Mouse (Mus musculus): ENCODE data around the gene Odf4.

Odf4 gene

GRCm38 (mm10) chr11:68902823-68903222 lies 24.1 kb downstream of the Odf4 start:
- no peak for DNase-seq (ENCODE audit: low spot score in 2 of 2)

- no peak for DNase-seq (ENCODE audit: low spot score in 2 of 2)
These were observed 24.5 kb downstream of the Odf4 start for GRCm38 (mm10) chr11:68902367-68902766.

- no peak for DNase-seq (ENCODE audit: low spot score in 2 of 2)
These were observed 24.9 kb downstream of the Odf4 start for GRCm38 (mm10) chr11:68902047-68902364.

- peak; percentile 98 for DNase-seq (ENCODE audit: low spot score in 2 of 2)
These were observed 25.4 kb downstream of the Odf4 start, which contains the start of gene Rpl26 for GRCm38 (mm10) chr11:68901351-68902046. TSS of gene Rpl26 (plus strand) at chr11:68901583.

GRCm38 (mm10) chr11:68900519-68901350 lies 26.1 kb downstream of the Odf4 start:
- DNase-seq (ENCODE audit: low spot score in 2 of 2), result no peak

GRCm38 (mm10) chr11:68899815-68900214 lies 27.1 kb downstream of the Odf4 start:
- DNase-seq (ENCODE audit: low spot score in 2 of 2), result no peak

GRCm38 (mm10) chr11:68898790-68899189 lies 28.1 kb downstream of the Odf4 start:
- DNase-seq (ENCODE audit: low spot score in 2 of 2), result no peak

GRCm38 (mm10) chr11:68897838-68898237 lies 29.0 kb downstream of the Odf4 start:
- DNase-seq (ENCODE audit: low spot score in 2 of 2), result no peak

- peak in 1 of 2 experiments; percentile 22 for DNase-seq (ENCODE audit: low spot score in 2 of 2)
These were observed 29.8 kb downstream of the Odf4 start for GRCm38 (mm10) chr11:68897120-68897519.

GRCm38 (mm10) chr11:68896247-68896646 lies 30.6 kb downstream of the Odf4 start:
- no peak for DNase-seq (ENCODE audit: low spot score in 2 of 2)

GRCm38 (mm10) chr11:68893911-68894464 lies 32.9 kb downstream of the Odf4 start:
- no peak for DNase-seq (ENCODE audit: low spot score in 2 of 2)

GRCm38 (mm10) chr11:68892233-68892832 lies 34.5 kb downstream of the Odf4 start:
- no peak for DNase-seq (ENCODE audit: low spot score in 2 of 2)

- DNase-seq (ENCODE audit: low spot score in 2 of 2), result no peak
These were observed 35.1 kb downstream of the Odf4 start for GRCm38 (mm10) chr11:68891823-68892222.

- no peak for DNase-seq (ENCODE audit: low spot score in 2 of 2)
These were observed 36.3 kb downstream of the Odf4 start for GRCm38 (mm10) chr11:68890625-68891024.

- DNase-seq (ENCODE audit: low spot score in 2 of 2), result no peak
These were observed 38.2 kb downstream of the Odf4 start for GRCm38 (mm10) chr11:68888653-68889052.

- DNase-seq (ENCODE audit: low spot score in 2 of 2), result no peak
These were observed 38.6 kb downstream of the Odf4 start, which contains the start of gene Rnf222 for GRCm38 (mm10) chr11:68888253-68888652. TSS of gene Rnf222 (plus strand) at chr11:68888553.

- DNase-seq (ENCODE audit: low spot score in 2 of 2), result no peak
These were observed 40.8 kb downstream of the Odf4 start for GRCm38 (mm10) chr11:68886091-68886490.

GRCm38 (mm10) chr11:68884368-68884767 lies 42.5 kb downstream of the Odf4 start:
- no peak for DNase-seq (ENCODE audit: low spot score in 2 of 2)

GRCm38 (mm10) chr11:68883843-68884242 lies 43.0 kb downstream of the Odf4 start:
- no peak for DNase-seq (ENCODE audit: low spot score in 2 of 2)

- DNase-seq (ENCODE audit: low spot score in 2 of 2), result no peak
These were observed 44.8 kb downstream of the Odf4 start for GRCm38 (mm10) chr11:68882107-68882506.

- no peak for DNase-seq (ENCODE audit: low spot score in 2 of 2)
These were observed 48.1 kb downstream of the Odf4 start for GRCm38 (mm10) chr11:68878811-68879210.

- peak; percentile 32 to 58 for DNase-seq (ENCODE audit: low spot score in 2 of 2)
These were observed 52.0 kb downstream of the Odf4 start for GRCm38 (mm10) chr11:68874841-68875240.
